8 mouse cellular contexts compared by ENCODE assay signal in genomic region chr3:97894695-97895094, GRCm38 (mm10). TPM values are rescaled to one million over a fixed set of nuclear protein-coding genes. Genes with fewer than 3 reads are reported as not detected.
DNase-seq lines count a peak whose midpoint lies in the region; ATAC-seq and TF ChIP-seq lines count a peak whose summit lies in the region.

No protein-coding gene starts in this region.

- no peak for ATAC-seq in liver, embryonic 12.5 days
- 0 out of 2 replicates have a peak, but pooled peaks have one; percentile 25 for ATAC-seq in liver, postnatal 0 days

- no peak for TF ChIP-seq POLR2A in bone marrow, adult 2 months (IDR thresholded peaks at IDR 0.05; ENCODE audit: borderline replicate concordance, control insufficient read depth, low read depth, low read length)

- H3K4me2 ChIP-seq in liver, embryonic 12.5 days: no peak overlapping the region
- H3K4me2 ChIP-seq in liver, postnatal 0 days (ENCODE audit: low read depth, low read length): no peak overlapping the region

- no peaks in the 10 kb centered on the region for H3K9me3 ChIP-seq in liver, embryonic 12.5 days (replicated peaks)
- H3K9me3 ChIP-seq in liver, postnatal 0 days (ENCODE audit: low read length): no peaks in the 10 kb centered on the region

- H3K4me1 ChIP-seq in liver, embryonic 12.5 days: 0 out of 2 replicates have a peak, but pooled peaks cover 3% of the 10 kb centered on the region
- H3K4me1 ChIP-seq in bone marrow, adult 2 months (ENCODE audit: control insufficient read depth, insufficient read depth, low read length): no peaks in the 10 kb centered on the region
- no peaks in the 10 kb centered on the region for H3K4me1 ChIP-seq in liver, postnatal 0 days (ENCODE audit: insufficient read depth)

- 39% methylated on average over 6 of the region's 6 CpGs for WGBS in liver, embryonic 12.5 days (ENCODE audit: insufficient replicate concordance)
- WGBS in bone marrow, adult 2 months: 53% methylated on average over 6 of the region's 6 CpGs
- 49% methylated on average over 6 of the region's 6 CpGs for WGBS in liver, postnatal 0 days (ENCODE audit: insufficient replicate concordance)

- no peaks in the 10 kb centered on the region for H3K36me3 ChIP-seq in liver, embryonic 12.5 days
- no peaks in the 10 kb centered on the region for H3K36me3 ChIP-seq in liver, postnatal 0 days (replicated peaks; ENCODE audit: insufficient read depth, low read length)

- TF ChIP-seq CTCF in bone marrow, adult 2 months (IDR thresholded peaks at IDR 0.05; ENCODE audit: control insufficient read depth, insufficient read depth, low read length): peak; percentile 85
- peak; percentile 78 for TF ChIP-seq CTCF in liver, postnatal 0 days (IDR thresholded peaks at IDR 0.05; ENCODE audit: low read depth)

- H3K4me3 ChIP-seq in liver, embryonic 12.5 days: no peak overlapping the region
- no peak overlapping the region for H3K4me3 ChIP-seq in bone marrow, adult 2 months (replicated peaks; ENCODE audit: control insufficient read depth, low read depth, low read length)
- no peak overlapping the region for H3K4me3 ChIP-seq in liver, postnatal 0 days (ENCODE audit: low read depth, low read length)

- H3K9ac ChIP-seq in liver, embryonic 12.5 days: no peak overlapping the region
- no peak overlapping the region for H3K9ac ChIP-seq in liver, postnatal 0 days (replicated peaks)

- no peak overlapping the region for H3K27ac ChIP-seq in liver, embryonic 12.5 days
- H3K27ac ChIP-seq in bone marrow, adult 2 months (ENCODE audit: control insufficient read depth, insufficient read depth, low read depth, low read length, poor library complexity): no peak overlapping the region
- no peak overlapping the region for H3K27ac ChIP-seq in liver, postnatal 0 days (ENCODE audit: low read depth)

- DNase-seq in cerebellum, postnatal 14 days: peak; percentile 57 to 79
- no peak for DNase-seq in cerebellum, adult 9-10 months
- DNase-seq in liver: peak; percentile 46
- DNase-seq in liver, postnatal 0 days: peak; percentile 62
- peak; percentile 27 for DNase-seq in thymus, postnatal 0 days (ENCODE audit: low spot score)
- DNase-seq in right cerebral cortex, postnatal 10 days (ENCODE audit: low spot score in 2 of 2): no peak

- TF ChIP-seq EP300 in liver, postnatal 0 days (IDR thresholded peaks at IDR 0.05; ENCODE audit: low read depth): no peak

- H3K27me3 ChIP-seq in liver, embryonic 12.5 days (replicated peaks): peaks cover 34% of the 10 kb centered on the region
- 0 out of 2 replicates have a peak, but pooled peaks cover 3% of the 10 kb centered on the region for H3K27me3 ChIP-seq in liver, postnatal 0 days (ENCODE audit: insufficient read depth, low read length)

RNA-seq across cellular contexts. Expression of gene Pde4dip, which starts 6.2 kb away (rescaled TPM):
- polyA plus RNA-seq in liver, embryonic 12.5 days (2016; fragmentation: Nextera tagmentation; extraction: Ambion mirVana): 8.9 and 9.9 TPM in 2 replicates
- polyA plus RNA-seq in bone marrow, adult 2 months (2011; ENCODE audit: insufficient read depth, insufficient read length, low replicate concordance, missing spikeins): 7.5 and 12.7 TPM in 2 replicates
- 8.1 and 8.5 TPM in 2 replicates for polyA plus RNA-seq in liver, postnatal 0 days (2015; fragmentation: Nextera tagmentation; extraction: Ambion mirVana)
- 7.3 and 8.8 TPM in 2 replicates for polyA plus RNA-seq in thymus, postnatal 0 days (2015; fragmentation: Nextera tagmentation; extraction: Ambion mirVana)

RNA-seq across cellular contexts. Expression of gene Sec22b, which starts 6.3 kb away (rescaled TPM):
- polyA plus RNA-seq in liver, embryonic 12.5 days (2016; fragmentation: Nextera tagmentation; extraction: Ambion mirVana): 67.1 and 69.2 TPM in 2 replicates
- 28.6 and 45.3 TPM in 2 replicates for polyA plus RNA-seq in bone marrow, adult 2 months (2011; ENCODE audit: insufficient read depth, insufficient read length, low replicate concordance, missing spikeins)
- 40.0 and 42.3 TPM in 2 replicates for polyA plus RNA-seq in liver, postnatal 0 days (2015; fragmentation: Nextera tagmentation; extraction: Ambion mirVana)
- 108 and 112 TPM in 2 replicates for polyA plus RNA-seq in thymus, postnatal 0 days (2015; fragmentation: Nextera tagmentation; extraction: Ambion mirVana)

Comparison
In these comparisons a context has a peak if more than half of its experiments do, and no peak if none do; other contexts are left out.
1. DNase-seq: peak in cerebellum, postnatal 14 days (2 of 2), liver (single experiment), liver, postnatal 0 days (single experiment) and thymus, postnatal 0 days (single experiment); none in cerebellum, adult 9-10 months (single experiment) and right cerebral cortex, postnatal 10 days (0 of 2).